Mouse (Mus musculus) cerebellum, postnatal 25 days (tissue): Measurements from ENCODE around the gene Rgs6.

Experiments used
- DNase-seq, 2 experiments: peaks; one replicate each; pipeline ENCODE4 v3.0.0; 2021; ENCODE audit warnings: mixed read lengths in 2 of 2

The Rgs6 gene

DNA sequence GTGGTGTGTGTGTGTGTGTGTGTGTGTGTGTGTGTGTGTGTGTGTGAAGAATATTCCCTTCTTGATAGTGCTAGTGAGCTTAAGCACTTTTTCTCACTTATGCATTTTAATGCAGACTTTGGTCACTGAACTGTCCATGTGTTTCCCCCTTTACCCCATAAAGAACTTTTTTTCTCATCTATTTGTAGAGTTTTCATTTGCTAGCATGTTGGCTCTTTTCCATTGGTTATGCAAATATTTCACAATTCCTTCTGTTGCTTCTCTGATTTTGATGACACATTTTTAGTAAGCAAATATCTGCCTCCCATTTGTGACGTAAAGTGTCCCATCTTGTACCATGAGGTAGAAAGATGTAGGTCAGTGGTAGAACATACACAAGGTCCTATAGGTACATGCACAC lies 295.0 kb downstream of the Rgs6 start:
- no peak for DNase-seq

DNA sequence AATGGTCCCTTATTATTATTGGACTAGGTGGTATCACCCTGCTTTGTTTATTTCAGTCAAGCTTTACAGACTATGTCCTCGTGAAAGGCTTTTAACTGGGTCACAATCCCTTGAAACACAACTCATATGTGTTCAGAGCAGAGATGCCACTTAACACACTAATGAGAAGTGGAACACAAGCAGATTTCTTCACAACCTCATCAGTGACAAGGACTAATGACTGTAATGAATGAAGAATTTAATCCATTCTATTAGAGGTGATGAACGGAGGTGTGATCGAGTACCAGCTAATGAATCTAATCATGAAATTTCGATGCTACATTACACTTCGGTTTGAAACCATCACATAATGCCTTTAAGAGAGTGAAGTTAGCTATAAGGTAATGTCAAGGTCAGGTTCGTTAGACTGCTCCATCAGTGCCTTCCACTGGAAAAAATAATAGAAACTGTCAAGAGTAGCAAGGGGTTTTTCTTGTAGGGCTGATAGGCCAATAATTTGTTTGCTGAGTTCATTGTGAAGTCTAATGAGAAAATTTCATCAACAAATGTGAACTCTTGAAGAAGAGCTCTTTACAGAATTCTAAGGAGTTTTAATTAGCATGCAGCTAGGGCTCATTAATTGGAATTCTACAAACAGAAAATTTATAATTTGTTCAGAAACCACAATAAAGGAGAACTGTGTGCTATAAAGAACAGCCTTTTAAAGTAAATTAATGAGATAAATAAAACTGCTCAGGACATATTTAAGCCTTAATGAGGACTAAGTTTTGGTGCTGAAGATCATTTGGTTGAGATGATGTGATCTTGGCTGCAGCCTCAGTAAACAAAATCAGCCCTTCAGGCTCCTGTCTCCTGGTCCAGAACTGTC lies 307.1 kb downstream of the Rgs6 start:
- DNase-seq: no peak

DNA sequence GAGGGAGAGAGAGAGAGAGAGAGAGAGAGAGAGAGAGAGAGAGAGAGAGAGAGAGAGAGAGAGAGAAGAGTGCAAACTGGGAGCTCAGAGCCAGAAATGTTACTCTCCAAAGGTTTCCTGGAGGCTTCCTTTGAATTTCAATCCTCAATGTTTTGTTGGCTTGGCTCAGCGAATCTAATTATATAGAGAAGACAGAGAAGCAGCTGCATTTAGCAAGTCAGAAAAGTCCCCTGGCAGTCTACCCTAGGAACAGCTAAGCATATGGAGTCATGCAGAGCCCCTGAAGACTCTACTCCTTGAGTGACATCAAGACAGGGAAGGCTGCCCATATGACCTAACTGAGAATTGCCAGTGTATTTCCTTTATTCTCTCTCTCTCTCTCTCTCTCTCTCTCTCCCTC lies 317.7 kb downstream of the Rgs6 start:
- DNase-seq: no peak

DNA sequence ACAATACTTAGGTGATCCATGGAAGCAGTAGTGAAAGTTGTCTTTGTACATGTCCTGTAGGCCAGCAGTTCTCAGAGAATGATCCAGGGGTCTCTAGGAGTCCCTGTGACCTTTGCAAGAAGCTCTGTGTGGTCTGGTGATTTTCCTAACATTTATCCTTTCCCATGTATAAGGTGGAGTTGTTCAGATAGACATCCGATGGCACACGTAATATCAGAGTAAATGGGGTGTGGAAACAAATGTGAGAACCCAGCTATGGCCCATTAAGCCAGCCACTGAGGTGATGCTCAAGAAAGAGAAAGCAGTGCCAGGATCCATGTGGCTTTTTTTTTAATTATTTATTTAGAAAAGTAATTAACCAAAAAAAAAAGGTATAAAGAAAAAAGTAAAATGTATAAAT lies 322.8 kb downstream of the Rgs6 start:
- DNase-seq: no peak

DNA sequence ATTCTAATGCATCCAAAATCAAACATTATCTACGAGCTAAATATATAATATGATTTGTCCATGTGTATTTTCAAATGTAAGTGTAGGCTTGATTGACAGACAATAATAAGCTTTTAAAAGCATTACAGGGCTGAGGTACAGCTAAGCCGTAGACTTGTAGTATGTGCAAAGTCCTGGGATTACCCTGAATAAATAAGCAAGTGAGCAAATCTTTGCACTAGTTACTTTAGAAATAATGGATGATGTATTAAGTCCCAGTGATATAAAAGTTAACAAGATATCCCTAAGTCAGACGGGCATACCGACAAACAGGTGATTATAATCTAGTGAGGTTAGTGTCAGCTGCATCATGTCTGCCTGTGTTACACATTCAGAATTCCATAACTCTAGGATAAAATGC lies 326.0 kb downstream of the Rgs6 start:
- no peak for DNase-seq

DNA sequence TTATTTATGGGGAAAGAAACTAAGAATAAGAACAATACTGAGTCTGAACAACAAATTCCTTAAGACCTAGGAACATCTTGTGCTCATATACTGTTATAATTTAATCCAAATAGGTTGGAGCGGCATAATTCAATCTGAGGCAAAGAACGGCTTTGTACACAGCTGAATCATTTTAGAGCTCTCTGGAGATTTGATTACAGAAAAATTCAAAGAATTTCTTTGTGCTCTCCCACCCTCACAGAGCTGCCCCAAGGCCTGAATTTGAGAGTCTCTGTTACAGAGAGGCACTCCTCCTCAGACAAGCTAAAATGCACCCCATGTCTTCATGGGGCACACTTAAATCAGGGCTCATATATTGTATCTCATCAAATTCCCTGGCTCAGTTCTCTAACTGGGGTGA lies 332.1 kb downstream of the Rgs6 start:
- DNase-seq: no peak

DNA sequence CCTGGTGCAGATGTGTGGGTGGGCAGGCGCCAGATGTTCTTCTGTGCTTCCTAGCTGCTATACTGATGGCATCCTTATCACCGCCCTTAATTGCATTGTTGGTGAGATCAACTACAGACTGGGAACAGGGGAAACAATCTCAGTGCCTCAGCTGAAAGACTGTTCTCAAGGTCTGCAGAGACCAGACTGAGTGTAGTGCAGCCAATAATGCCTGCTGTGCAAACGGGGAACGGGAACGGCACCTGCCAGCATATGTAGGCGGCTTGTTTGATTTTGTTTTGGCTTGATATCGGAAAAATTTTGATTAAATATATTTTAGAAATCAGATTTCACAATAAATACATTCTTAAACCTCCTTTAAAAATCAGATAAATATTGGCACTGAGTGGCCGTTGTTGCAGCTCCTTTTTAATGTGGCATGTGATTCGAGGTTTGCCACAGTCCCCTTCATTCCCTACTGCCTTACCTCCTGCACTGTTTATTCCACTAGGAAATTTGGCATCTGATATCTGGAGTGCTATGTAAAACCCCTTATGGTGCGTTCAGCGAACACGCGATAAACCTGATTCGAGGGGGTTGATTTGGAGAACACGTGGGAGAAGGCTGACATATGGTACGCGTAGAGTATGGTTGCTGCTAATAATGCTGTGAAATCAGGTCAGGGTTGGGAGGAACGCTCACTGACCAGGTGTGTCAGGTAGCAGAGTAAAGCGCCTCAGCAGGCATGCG lies 333.4 kb downstream of the Rgs6 start:
- DNase-seq: peak in 1 of 2 experiments; percentile 9

DNA sequence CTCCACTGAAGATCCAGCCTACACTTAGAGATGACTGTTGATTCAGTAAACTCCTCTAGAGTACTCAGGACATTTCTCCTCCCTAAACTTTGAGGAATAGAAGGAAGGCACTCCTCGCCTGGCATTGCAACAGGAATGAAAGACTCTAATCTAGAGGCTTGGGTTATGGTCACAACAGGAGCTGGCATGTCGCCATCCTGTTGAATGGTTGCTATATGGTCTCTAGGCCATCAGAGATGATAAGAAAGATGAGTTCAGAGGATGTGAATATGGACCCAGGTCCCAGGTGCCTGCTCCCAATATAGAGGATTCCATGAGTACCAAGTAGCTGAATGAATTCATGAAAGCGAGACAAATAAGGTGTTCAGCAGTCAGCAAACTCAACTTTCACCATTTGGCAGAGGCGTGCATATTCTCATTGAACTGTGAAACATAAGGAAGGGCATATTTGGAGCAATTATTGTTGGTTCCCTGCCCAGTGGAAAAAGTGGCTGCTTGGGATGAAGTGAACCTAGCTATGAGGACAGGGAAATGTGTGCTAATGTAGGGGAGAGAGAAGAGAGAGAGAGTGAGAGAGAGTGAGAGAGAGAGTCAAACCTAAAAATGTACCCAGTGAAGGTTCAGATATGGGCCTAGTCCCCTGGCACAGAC lies 334.9 kb downstream of the Rgs6 start:
- peak; percentile 15 to 17 for DNase-seq

DNA sequence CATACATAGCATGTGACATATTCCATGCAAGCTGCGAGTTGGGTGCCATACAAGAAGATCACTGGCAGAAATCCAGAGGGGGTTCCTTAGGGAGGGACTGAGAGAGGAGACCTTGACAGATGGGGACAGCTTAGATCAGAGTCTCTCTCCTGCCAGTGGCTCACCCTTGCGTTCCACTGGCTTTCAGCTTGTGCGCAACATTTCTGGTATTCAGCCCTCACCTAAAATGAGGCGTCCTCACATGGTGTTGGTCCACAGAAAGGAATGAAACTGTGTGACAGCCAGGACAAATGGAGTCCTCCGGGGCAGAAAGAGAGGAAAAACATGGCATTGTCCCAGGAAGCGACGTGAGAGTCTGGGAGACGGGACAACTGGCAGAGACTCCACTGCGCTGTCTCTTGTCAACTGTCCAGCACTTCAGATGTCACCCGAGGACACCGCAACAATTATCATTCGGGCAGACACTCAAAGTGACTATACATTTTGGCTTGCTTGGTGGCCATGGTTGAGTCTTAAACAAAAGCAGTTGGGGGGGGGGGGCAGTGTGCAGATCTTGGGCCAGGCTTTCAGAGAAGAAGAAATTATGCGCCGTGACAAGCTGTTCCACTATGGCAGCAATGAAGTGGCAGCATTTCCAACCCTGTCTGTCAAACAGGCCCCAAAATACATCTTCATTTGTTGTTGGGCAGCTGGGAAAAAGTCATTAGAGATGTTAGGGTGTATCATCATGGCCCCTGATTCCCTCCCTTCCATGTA lies 344.8 kb downstream of the Rgs6 start:
- DNase-seq: peak; percentile 73 to 81

DNA sequence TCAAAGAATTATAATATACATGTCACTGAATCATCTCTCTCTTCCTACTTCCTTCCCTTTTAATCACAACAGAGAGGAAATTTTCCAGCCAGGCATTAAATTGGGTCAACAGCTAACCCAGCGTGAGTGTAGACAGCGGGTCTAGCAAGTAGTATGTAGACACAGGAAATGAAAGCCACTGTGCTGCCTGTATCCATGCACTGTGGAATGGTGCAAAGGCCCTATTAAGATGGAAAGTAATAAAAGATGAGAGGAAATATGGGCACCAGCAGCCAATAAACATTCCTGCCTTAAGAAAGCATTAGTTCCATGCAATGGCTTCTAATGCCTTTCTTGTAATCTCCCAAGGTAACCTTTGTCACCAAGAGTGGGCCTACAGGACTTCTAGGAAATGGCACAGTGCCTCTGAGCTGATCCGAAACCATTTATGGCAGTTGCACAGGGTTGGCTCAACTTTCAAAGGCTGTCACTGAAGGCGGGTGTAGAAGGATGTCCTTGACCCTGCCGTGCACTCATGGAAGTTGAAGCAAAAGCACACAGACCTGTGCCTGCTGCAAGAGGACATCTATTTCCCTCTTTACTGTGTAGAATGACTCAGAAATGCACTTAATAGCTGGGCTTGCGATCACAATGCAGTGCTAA lies 347.1 kb downstream of the Rgs6 start:
- DNase-seq: no peak

DNA sequence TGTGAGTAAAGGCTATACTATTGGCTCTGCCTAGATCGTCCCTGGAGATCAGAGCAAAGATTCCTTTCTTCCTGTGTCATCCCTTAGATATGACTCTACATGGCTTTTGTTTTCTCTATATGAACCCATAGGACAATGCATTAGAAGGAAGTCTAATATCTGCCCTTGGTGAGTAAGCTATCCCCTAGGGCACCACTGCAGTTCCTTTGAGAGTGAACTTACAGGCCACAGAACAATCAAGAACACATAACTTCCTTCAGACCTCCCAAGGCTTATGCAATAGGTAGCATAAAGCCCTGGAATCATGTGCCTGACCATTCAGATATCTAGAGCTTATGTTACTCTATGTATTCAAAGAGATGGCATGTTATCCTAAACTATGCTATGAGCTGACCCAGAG lies 347.7 kb downstream of the Rgs6 start:
- no peak for DNase-seq

DNA sequence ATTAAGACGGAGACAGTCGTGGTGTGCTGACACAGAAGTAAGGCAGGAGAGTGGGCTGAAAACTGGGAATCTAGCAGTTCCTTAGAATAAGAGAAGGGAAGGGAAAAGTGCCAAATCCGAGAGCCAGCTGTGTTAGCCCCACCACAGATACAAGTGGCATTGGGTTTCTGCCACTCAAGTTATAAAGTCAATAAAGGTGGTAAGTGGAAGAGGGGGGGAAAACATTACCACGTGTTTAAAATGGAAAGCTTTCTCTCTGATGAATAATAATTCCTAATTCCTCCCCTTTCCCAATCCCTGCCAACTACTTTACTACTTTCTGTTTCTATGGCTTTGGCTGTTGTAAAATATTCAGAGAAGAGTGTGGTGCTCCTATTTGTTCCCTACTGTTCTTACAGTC lies 352.4 kb downstream of the Rgs6 start:
- no peak for DNase-seq

DNA sequence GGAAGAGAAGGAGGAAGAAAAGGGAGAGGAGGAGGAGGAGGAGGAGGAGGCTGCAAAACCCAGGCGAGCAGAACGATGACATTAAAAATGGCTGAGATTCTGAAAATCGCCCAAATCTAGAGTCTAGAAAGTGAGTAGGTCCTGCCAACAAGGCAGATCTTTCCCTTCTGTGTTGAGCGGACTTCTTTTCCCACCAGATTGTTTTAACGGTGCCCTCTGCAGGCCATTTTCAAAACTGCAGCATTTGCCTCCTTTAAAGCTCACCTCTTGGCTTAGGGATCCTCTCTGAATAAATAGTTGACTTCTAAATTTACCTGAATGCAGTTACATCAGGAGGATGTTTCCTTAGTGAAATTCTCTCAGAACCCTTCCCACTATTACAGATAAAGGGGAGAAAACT lies 358.4 kb downstream of the Rgs6 start:
- peak; percentile 90 for DNase-seq

DNA sequence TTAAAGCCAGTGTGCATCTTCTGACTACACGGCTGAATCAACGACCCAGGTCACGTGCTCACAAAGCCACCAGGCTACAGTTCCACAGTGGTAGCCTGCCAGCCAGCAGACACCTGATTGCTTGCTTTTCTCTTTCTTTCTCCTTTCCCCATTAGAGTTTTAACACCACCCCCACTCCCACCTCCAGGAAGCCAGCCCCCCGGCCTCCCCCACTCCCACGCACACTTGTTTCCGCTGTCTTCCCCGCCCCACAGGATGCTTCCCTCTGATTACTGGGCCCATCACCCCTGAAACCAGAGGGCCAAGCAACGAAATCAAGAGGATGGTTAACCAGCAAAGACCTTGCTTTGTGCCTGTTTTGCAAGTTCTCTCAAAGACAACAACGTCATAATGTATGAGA lies 373.0 kb downstream of the Rgs6 start:
- DNase-seq: no peak

DNA sequence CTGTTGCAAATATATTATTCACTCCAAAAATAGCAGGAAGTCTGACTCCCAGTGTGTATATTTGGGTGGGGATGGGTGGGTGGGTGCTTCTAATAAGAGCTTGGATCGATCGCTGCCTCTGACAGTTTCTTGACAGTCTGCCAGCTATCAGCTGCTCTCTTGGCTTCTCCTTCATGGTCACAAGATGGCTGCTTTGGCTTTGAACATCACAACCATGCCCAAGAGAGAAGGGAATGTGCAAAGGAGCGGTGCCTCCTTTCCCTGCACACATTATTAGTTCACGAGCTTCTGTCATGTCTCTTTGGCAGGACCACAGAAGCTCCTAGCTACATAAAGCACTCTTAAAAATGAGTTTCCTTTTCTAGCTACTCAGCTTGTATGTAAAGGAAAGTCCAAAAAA lies 373.8 kb downstream of the Rgs6 start:
- DNase-seq: no peak

DNA sequence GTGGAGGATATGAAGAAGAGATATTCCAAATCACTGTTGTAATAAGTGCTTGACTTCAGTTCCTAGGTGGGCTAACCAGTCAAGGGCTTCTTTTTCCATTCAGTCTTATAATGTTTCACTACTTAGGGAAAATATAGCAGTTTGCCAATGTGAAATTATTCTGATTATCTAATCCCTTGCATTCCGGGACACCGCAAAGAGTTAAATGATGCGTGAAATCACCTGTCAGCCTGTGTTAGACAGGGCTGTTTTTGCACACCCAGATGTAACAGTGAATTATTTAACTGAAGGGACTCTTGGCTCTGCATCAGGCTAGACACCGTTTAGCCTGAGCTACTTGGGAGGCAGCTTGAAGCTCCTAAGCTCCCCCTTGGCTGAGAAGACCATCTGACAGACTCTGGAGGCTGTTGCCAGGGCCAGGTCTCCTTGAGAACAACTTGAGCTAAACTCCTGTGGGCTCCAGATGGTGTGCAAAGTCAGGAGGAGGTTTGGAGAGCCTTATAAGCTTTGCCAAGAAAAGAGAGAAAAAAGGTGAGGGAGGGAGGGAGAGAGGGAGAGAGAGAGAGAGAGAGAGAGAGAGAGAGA lies 382.5 kb downstream of the Rgs6 start:
- DNase-seq: no peak

DNA sequence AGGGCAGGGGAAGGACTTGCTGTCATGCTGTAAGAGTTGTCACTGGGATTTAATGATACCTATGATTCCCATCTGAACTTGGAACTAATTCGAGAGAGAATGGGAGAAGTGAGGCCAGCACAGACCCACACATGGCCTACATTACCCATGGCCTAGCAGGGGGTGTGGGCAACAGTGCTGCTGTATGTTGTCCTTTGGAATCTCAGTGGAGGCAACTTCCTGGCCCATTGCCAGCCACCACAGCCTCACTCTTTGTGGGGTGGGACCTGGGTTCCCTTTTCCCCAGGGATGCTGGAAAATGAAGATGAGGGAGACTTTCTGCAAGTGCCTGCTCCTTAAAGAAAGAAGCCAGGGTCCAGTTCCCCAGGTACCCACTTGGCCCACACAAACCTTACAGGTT lies 383.1 kb downstream of the Rgs6 start:
- peak in 1 of 2 experiments; percentile 13 for DNase-seq

DNA sequence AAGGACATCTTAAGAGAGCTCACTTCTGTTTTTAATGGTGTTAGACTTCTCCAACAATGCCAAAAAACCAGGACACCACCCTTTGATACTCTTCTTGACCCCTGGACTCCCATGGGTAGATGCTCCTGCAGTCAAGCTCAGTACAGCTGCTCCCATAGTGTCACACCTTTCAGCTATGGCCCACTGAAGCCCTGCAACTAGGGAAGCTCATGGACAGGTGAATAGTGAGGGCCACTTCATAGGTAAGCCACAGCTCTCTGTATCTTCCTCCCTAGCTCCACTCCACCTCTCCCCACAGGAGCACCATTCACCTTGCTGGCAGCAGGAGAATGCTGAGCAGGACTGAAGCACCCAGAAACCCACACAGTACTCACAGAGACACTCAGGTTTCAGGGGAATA lies 384.6 kb downstream of the Rgs6 start:
- DNase-seq: no peak

DNA sequence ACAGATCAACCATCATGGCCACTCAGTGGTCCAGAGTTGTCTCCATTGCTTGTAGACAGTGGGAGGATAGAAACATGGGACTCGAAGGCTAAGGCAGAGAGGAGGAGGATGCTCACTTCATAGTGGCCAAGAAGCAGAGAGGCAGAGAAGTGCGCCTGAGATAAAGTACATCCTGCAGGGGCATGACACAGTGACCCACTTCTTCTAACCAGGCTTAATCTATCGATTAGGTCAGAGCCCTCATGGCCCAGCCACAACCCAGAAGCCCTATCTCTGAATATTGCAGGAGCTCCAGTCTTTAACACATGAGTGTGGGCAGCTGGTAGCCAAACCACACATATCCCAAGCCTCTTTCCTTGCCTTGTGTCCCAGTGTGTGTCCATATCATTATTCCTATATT lies 385.7 kb downstream of the Rgs6 start:
- no peak for DNase-seq

DNA sequence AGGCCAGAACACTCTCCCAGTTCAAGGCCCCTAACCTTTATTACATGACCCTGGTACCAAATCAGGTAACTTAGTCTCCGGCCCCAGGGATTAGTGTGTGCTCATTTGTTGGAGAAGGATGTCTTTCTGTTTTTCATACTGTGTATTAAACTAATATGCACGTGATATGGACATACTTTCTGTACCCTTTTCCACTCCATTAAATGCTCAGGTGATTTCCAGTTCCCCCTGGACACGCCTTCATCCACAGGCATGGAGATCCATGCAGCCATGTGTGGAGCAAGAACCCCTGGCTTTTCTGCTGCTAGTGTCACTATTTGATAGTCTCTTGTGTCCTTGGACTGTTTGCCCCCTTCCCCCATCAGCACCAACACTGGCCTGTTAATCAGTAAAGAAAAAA lies 390.2 kb downstream of the Rgs6 start:
- no peak for DNase-seq

DNA sequence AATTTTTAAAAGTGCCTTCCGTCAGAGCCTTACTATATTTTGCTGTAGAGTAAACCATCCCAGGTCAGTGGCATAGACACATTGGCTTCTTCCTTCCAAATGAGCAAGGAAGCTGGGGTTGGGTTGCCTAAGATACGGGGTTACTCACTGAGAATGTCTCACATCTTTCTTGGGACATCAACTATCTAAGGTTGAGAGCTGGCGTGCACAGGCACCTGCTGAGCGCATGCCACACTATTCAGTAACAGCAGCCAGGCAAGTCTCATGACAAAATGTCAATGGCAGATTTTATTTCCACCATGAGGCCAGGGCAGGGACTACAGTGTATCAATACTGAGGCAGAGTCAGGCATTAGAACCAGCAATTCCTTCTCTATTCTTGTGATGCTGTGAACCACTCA lies 394.6 kb downstream of the Rgs6 start:
- DNase-seq: no peak

DNA sequence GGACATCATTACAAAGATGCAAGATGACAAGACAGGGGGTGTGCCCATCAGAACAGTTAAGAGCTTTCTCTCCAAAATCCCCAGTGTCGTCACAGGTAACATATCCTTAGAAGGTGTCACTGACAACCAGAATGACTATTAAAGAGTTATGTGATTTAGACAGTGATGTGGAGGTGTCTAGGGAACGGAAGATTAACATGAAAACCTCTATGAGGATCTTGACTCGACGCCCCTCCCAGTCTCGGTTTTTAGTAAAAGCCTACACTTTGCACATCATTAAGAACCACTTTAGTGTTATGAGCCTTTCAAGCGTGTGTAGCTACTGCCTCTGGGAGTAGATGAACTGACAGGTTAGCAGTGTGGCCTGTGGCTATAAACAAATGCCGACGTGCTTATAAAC lies 397.2 kb downstream of the Rgs6 start:
- no peak for DNase-seq
